Mouse (Mus musculus): ENCODE measurements at regions not wholly inside any gene's neighbourhood (a gene's known extent, or its start where the extent isn't known, plus 50 kb on each side); places are given as distances from the start of the nearest gene placed in this dataset.

GRCm38 (mm10) chr16:12800181-12800580, 309.3 kb upstream of the Ercc4 start:
- TF ChIP-seq CTCF (IDR thresholded peaks at IDR 0.05; ENCODE audit: control insufficient read depth, insufficient read depth, low read length) (no peak), POLR2A (IDR thresholded peaks at IDR 0.05; ENCODE audit: borderline replicate concordance, control insufficient read depth, low read depth, low read length) (no peak)

Measured in bone marrow, adult 2 months (tissue).